Comparison of ENCODE assay signal across 31 mouse cellular contexts in the genomic region with DNA sequence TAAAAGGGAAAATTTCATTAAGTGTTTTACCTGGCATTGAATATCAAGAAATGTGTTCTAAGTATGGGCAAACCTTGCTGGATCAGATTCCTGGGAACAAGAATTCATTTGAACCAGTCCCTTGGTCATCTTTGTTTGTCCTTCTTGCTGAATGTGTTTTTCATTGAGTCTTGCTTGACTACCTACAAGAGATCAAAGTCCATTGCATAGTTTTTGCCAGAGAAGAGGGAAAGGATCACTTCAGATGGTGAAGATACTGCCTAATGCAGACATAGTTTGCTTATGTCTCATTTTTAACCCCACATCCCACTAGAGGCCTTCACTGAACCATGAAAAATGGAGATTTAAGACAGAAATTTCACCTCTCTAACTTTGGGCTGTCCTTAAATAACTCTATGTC.
"Had no signal": no experiment of that assay in that cellular context is flagged by ENCODE, and none has a peak within 500 bp of the region (broad histone marks: within the 10 kb centered on the region; RNA-seq: fewer than 3 reads in every experiment).

No protein-coding gene starts in this region.

- H3K27me3 ChIP-seq: heart, embryonic 12.5 days; heart, embryonic 13.5 days; heart, embryonic 15.5 days; hindbrain, embryonic 12.5 days; hindbrain, embryonic 13.5 days; hindbrain, embryonic 15.5 days; intestine, embryonic 15.5 days; kidney, embryonic 15.5 days had no signal

- H3K36me3 ChIP-seq: heart, embryonic 10.5 days; heart, embryonic 12.5 days; heart, embryonic 13.5 days; heart, embryonic 15.5 days; hindbrain, embryonic 10.5 days; hindbrain, embryonic 12.5 days; hindbrain, embryonic 13.5 days; hindbrain, embryonic 15.5 days; intestine, embryonic 15.5 days; kidney, embryonic 15.5 days had no signal

- H3K27ac ChIP-seq: heart, adult 2 months; heart, embryonic 10.5 days; heart, embryonic 13.5 days; heart, embryonic 15.5 days; hindbrain, embryonic 10.5 days; hindbrain, embryonic 12.5 days; hindbrain, embryonic 13.5 days; hindbrain, embryonic 14.5 days; hindbrain, embryonic 15.5 days; hindbrain, postnatal 0 days; intestine, embryonic 15.5 days; kidney, embryonic 15.5 days; kidney, postnatal 0 days; layer of hippocampus, adult 2 months; left cerebral cortex, adult 2 months had no signal

- H3K4me1 ChIP-seq: heart, embryonic 10.5 days; heart, embryonic 12.5 days; heart, embryonic 13.5 days; heart, embryonic 15.5 days; hindbrain, embryonic 10.5 days; hindbrain, embryonic 12.5 days; hindbrain, embryonic 13.5 days; hindbrain, embryonic 15.5 days; intestine, embryonic 15.5 days; kidney, embryonic 15.5 days had no signal

- H3K9me3 ChIP-seq: heart, embryonic 10.5 days; heart, embryonic 13.5 days; heart, embryonic 15.5 days; hindbrain, embryonic 10.5 days; hindbrain, embryonic 12.5 days; hindbrain, embryonic 13.5 days; hindbrain, embryonic 15.5 days; intestine, embryonic 15.5 days; kidney, embryonic 15.5 days had no signal

- H3K9ac ChIP-seq: heart, embryonic 12.5 days; heart, embryonic 13.5 days; heart, embryonic 15.5 days; hindbrain, embryonic 12.5 days; hindbrain, embryonic 13.5 days; hindbrain, embryonic 14.5 days; hindbrain, embryonic 15.5 days; intestine, embryonic 15.5 days; kidney, embryonic 15.5 days had no signal

- ATAC-seq: hindbrain, embryonic 16.5 days; hindbrain, postnatal 0 days; inflammation-experienced regulatory T-cells, adult 6 months; intestine, embryonic 15.5 days; intestine, embryonic 16.5 days; intestine, postnatal 0 days had no signal

- H3K4me2 ChIP-seq: heart, embryonic 11.5 days; heart, embryonic 12.5 days; heart, embryonic 13.5 days; heart, embryonic 15.5 days; hindbrain, embryonic 12.5 days; hindbrain, embryonic 13.5 days; hindbrain, embryonic 14.5 days; hindbrain, embryonic 15.5 days; intestine, embryonic 15.5 days; kidney, embryonic 15.5 days had no signal

- H3K4me3 ChIP-seq: heart, adult 2 months; heart, embryonic 10.5 days; heart, embryonic 12.5 days; heart, embryonic 13.5 days; heart, embryonic 15.5 days; hindbrain, embryonic 10.5 days; hindbrain, embryonic 12.5 days; hindbrain, embryonic 13.5 days; hindbrain, embryonic 15.5 days; intestine, embryonic 15.5 days; kidney, embryonic 15.5 days; layer of hippocampus, adult 2 months; left cerebral cortex, adult 2 months had no signal

- DNase-seq: heart, adult 2 months; heart, postnatal 10 days; heart, postnatal 14 days; heart, postnatal 36 days; heart, postnatal 4 days; kidney, adult 11 months; kidney, adult 18-20 months; kidney, postnatal 10 days; kidney, postnatal 4 days; layer of hippocampus, adult 9-11 months; layer of hippocampus, postnatal 36 days had no signal
